Mouse (Mus musculus) ovary, postnatal 36 days (tissue): ENCODE results near the gene Gtf2h1.

Source experiments
- DNase-seq: peaks from one replicate; pipeline ENCODE4 v3.0.0; 2022; ENCODE audit warnings: low spot score, mixed read lengths

The Gtf2h1 gene

GRCm38 (mm10) chr7:46851026-46851425 is 55.1 kb downstream of the Gtf2h1 start:
- no peak for DNase-seq

GRCm38 (mm10) chr7:46852666-46853065 is 56.8 kb downstream of the Gtf2h1 start:
- DNase-seq: no peak

- no peak for DNase-seq
Measured at GRCm38 (mm10) chr7:46853365-46853764, 57.5 kb downstream of the Gtf2h1 start.

GRCm38 (mm10) chr7:46855866-46856560 is 60.1 kb downstream of the Gtf2h1 start:
- DNase-seq: no peak

- DNase-seq: no peak
Measured at GRCm38 (mm10) chr7:46857436-46857835, 61.5 kb downstream of the Gtf2h1 start.

GRCm38 (mm10) chr7:46859031-46859430 is 63.1 kb downstream of the Gtf2h1 start:
- DNase-seq: no peak

- no peak for DNase-seq
Measured at GRCm38 (mm10) chr7:46860996-46861395, 65.1 kb downstream of the Gtf2h1 start, which contains the start of gene Ldhc. Gene Ldhc, plus strand, starts transcription at chr7:46861203.

GRCm38 (mm10) chr7:46871988-46872387 is 76.1 kb downstream of the Gtf2h1 start:
- DNase-seq: no peak
